Mouse (Mus musculus): ENCODE results near the gene Colca2. TPM values are rescaled to one million over a fixed set of nuclear protein-coding genes. Genes with fewer than 3 reads are reported as not detected.

Colca2 gene
- polyA plus RNA-seq, 1 experiment = 2.7 TPM

DNA sequence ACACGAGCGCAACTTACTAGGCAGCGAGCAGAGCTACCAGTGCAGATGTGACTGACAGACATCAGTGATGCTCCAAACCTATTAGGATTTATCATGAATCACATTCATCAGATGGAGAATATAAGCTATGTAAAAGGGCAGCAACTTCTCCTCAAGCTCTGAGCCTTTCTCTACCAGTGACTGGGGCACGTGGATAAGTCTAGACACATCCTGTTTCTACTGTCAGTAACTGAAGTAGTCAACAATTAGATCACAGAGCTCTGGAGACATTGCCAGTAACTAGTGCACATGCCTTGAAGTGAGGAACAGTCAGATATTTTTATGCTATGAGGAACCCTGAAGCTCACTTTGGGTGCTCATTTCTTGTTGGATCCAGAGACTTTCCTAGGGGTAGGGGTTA lies 39.0 kb upstream of the Colca2 start:
- Histone ChIP-seq H3K27ac (ENCODE audit: control insufficient read depth, insufficient read depth, low read length) (no peak overlapping the region), H3K36me3 (ENCODE audit: control insufficient read depth, insufficient read depth, low read length) (no peaks in the 10 kb centered on the region), H3K4me1 (replicated peaks; ENCODE audit: control insufficient read depth, insufficient read depth, low read length) (no peaks in the 10 kb centered on the region), H3K27me3 (ENCODE audit: control insufficient read depth, insufficient read depth, low read length) (no peaks in the 10 kb centered on the region), H3K4me3 (ENCODE audit: control insufficient read depth, insufficient read depth, low read length) (no peak overlapping the region)
- no peak for DNase-seq
- WGBS = 84% methylated on average over 4 of the region's 4 CpGs
- TF ChIP-seq POLR2A (IDR thresholded peaks at IDR 0.05; ENCODE audit: control insufficient read depth, extremely low read depth, insufficient read depth, low read length, poor library complexity) (no peak), CTCF (IDR thresholded peaks at IDR 0.05; ENCODE audit: borderline replicate concordance, control insufficient read depth, extremely low read depth, insufficient read depth, low read length, poor library complexity) (no peak)

DNA sequence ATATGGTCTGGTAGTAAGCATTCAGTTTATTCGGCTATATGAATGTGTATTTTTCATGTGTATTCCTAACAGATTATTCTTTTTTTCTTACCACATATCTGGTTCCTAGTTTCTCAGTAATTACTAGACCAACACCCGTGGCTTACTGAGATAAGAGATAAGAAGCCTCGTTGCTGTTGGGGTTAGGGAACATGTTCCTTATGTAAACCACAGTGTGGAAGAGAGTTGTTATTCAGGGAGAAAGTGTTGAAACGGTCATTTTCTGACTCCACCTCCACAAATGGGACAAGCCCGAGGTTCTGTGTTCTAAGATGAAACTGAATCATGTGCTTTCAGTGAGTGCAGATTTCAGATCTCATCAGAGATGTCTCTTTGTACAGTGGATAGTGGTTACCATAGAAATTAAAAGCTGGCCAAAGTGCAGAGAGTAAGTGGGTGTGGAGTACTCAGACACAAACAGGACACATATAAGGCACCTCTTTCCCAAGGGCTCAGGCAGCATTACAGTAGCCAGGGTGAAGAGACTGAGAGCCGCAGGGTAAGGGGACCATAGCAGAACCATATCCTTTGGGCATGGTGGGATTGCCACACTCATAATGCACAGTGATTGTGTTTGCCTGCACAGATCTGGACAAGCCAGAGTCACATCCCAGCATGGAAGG lies 37.2 kb upstream of the Colca2 start:
- no peak overlapping the region for H3K4me3 ChIP-seq (ENCODE audit: control insufficient read depth, insufficient read depth, low read length)
- DNase-seq = no peak
- WGBS = 20% methylated on average over 6 of the region's 6 CpGs
- no peak overlapping the region for H3K27ac ChIP-seq (ENCODE audit: control insufficient read depth, insufficient read depth, low read length)
- TF ChIP-seq POLR2A (IDR thresholded peaks at IDR 0.05; ENCODE audit: control insufficient read depth, extremely low read depth, insufficient read depth, low read length, poor library complexity) (no peak), CTCF (IDR thresholded peaks at IDR 0.05; ENCODE audit: borderline replicate concordance, control insufficient read depth, extremely low read depth, insufficient read depth, low read length, poor library complexity) (no peak)
- H3K4me1 ChIP-seq (replicated peaks; ENCODE audit: control insufficient read depth, insufficient read depth, low read length) = no peaks in the 10 kb centered on the region
- H3K36me3 ChIP-seq (ENCODE audit: control insufficient read depth, insufficient read depth, low read length) = no peaks in the 10 kb centered on the region
- H3K27me3 ChIP-seq (ENCODE audit: control insufficient read depth, insufficient read depth, low read length) = no peaks in the 10 kb centered on the region

GRCm38 (mm10) chr9:51312554-51313317 lies 34.4 kb upstream of the Colca2 start:
- DNase-seq = no peak
- no peaks in the 10 kb centered on the region for H3K36me3 ChIP-seq (ENCODE audit: control insufficient read depth, insufficient read depth, low read length)

DNA sequence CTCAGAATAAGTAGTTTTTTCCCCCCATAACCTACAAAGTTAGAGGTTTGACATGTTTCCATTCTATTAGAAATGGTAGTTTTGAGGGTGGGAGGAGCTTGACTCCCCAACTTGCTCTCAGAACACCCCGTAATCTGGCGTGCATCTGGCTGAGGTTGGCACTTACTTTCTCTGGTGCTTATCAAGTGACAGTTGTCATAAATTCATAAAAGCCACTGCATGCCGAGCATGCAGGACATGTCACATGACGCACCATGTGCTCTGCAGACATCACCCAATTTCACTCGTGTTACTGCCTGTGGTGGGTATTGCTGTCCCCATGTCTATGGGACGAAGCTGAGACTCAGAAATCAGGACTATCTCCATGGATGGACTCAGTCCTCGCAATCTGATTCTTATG lies 32.1 kb upstream of the Colca2 start:
- Histone ChIP-seq H3K4me1 (replicated peaks; ENCODE audit: control insufficient read depth, insufficient read depth, low read length) (no peaks in the 10 kb centered on the region), H3K4me3 (ENCODE audit: control insufficient read depth, insufficient read depth, low read length) (no peak overlapping the region), H3K27ac (ENCODE audit: control insufficient read depth, insufficient read depth, low read length) (no peak overlapping the region), H3K36me3 (ENCODE audit: control insufficient read depth, insufficient read depth, low read length) (no peaks in the 10 kb centered on the region), H3K27me3 (ENCODE audit: control insufficient read depth, insufficient read depth, low read length) (no peaks in the 10 kb centered on the region)
- no peak for DNase-seq
- WGBS = 76% methylated on average over 7 of the region's 7 CpGs
- TF ChIP-seq CTCF (IDR thresholded peaks at IDR 0.05; ENCODE audit: borderline replicate concordance, control insufficient read depth, extremely low read depth, insufficient read depth, low read length, poor library complexity) (no peak), POLR2A (IDR thresholded peaks at IDR 0.05; ENCODE audit: control insufficient read depth, extremely low read depth, insufficient read depth, low read length, poor library complexity) (no peak)

More at GRCm38 (mm10) chr9:51312554-51313317, 34.4 kb upstream of the Colca2 start:
- no peaks in the 10 kb centered on the region for H3K4me1 ChIP-seq (replicated peaks; ENCODE audit: control insufficient read depth, insufficient read depth, low read length)
- no peak overlapping the region for H3K4me3 ChIP-seq (ENCODE audit: control insufficient read depth, insufficient read depth, low read length)
- no peak overlapping the region for H3K27ac ChIP-seq (ENCODE audit: control insufficient read depth, insufficient read depth, low read length)
- TF ChIP-seq POLR2A (IDR thresholded peaks at IDR 0.05; ENCODE audit: control insufficient read depth, extremely low read depth, insufficient read depth, low read length, poor library complexity) = no peak
- no peak for TF ChIP-seq CTCF (IDR thresholded peaks at IDR 0.05; ENCODE audit: borderline replicate concordance, control insufficient read depth, extremely low read depth, insufficient read depth, low read length, poor library complexity)
- WGBS = 90% methylated on average over 18 of the region's 18 CpGs
- no peaks in the 10 kb centered on the region for H3K27me3 ChIP-seq (ENCODE audit: control insufficient read depth, insufficient read depth, low read length)

DNA sequence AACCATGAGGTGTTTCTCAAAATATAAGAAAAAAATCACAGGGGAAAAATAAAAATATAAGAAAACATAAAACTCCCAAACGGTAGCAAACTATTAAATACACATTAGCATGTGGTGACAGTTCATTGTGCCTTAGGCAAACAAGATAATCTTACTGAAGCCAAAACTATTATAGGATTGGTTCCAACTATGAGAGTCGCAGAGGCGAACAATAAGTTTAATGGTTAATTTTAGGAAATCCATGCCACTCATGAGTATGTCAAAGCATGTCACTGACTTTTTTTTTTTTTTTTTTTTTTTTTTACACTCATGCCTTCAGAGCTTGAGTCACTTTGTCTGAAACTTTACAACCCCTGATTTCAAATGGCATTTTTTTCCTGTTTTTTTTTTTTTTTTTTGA lies 28.0 kb upstream of the Colca2 start:
- no peaks in the 10 kb centered on the region for H3K27me3 ChIP-seq (ENCODE audit: control insufficient read depth, insufficient read depth, low read length)
- H3K36me3 ChIP-seq (ENCODE audit: control insufficient read depth, insufficient read depth, low read length) = no peaks in the 10 kb centered on the region
- H3K27ac ChIP-seq (ENCODE audit: control insufficient read depth, insufficient read depth, low read length) = no peak overlapping the region
- H3K4me1 ChIP-seq (replicated peaks; ENCODE audit: control insufficient read depth, insufficient read depth, low read length) = no peaks in the 10 kb centered on the region
- H3K4me3 ChIP-seq (ENCODE audit: control insufficient read depth, insufficient read depth, low read length) = no peak overlapping the region
- no peak for DNase-seq
- WGBS = over 99% methylated on average over 3 of the region's 3 CpGs
- TF ChIP-seq POLR2A (IDR thresholded peaks at IDR 0.05; ENCODE audit: control insufficient read depth, extremely low read depth, insufficient read depth, low read length, poor library complexity) (no peak), CTCF (IDR thresholded peaks at IDR 0.05; ENCODE audit: borderline replicate concordance, control insufficient read depth, extremely low read depth, insufficient read depth, low read length, poor library complexity) (no peak)

DNA sequence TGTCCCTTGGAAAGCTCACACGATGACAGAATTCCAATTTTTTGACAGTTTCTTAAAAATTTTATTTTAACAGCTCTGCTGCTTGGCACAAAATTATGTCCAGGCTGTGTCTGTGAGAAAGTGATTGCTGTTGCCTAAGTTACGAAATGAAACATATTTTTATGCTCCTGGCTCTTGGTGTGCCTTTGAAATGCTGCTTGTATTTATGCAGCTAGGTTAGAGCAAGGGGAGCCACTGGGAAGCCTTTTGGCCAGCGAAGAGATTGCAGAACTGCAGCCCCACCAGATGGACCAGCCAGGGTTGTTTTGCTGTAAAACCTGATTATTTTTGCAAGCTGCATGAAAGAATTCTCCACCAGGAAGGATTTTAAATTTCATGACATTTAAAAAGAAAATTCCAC lies 26.8 kb upstream of the Colca2 start:
- DNase-seq = no peak
- TF ChIP-seq CTCF (IDR thresholded peaks at IDR 0.05; ENCODE audit: borderline replicate concordance, control insufficient read depth, extremely low read depth, insufficient read depth, low read length, poor library complexity) (no peak), POLR2A (IDR thresholded peaks at IDR 0.05; ENCODE audit: control insufficient read depth, extremely low read depth, insufficient read depth, low read length, poor library complexity) (no peak)
- no peak overlapping the region for H3K4me3 ChIP-seq (ENCODE audit: control insufficient read depth, insufficient read depth, low read length)
- 89% methylated on average over 3 of the region's 3 CpGs for WGBS
- H3K4me1 ChIP-seq (replicated peaks; ENCODE audit: control insufficient read depth, insufficient read depth, low read length) = no peaks in the 10 kb centered on the region
- H3K36me3 ChIP-seq (ENCODE audit: control insufficient read depth, insufficient read depth, low read length) = no peaks in the 10 kb centered on the region
- H3K27ac ChIP-seq (ENCODE audit: control insufficient read depth, insufficient read depth, low read length) = no peak overlapping the region
- no peaks in the 10 kb centered on the region for H3K27me3 ChIP-seq (ENCODE audit: control insufficient read depth, insufficient read depth, low read length)
